Mouse (Mus musculus): ENCODE results near the gene Yif1b. TPM values are rescaled to one million over a fixed set of nuclear protein-coding genes. Genes with fewer than 3 reads are reported as not detected.
"Not testable (repeated sequence)": the region's sequence is repeated elsewhere in the genome, so short reads cannot be mapped to it uniquely, and the experiment has no call there.

Gene Yif1b
- total and polyA plus RNA-seq, 2 experiments from 2014 or later = 121 to 194 TPM

- H3K4me1 ChIP-seq (ENCODE audit: control insufficient read depth, insufficient read depth) = peaks cover 9% of the 10 kb centered on the region
- WGBS = 2% methylated on average over 55 of the region's 62 CpGs
- peak within 1 kb of the TSS; percentile 87 for H3K27ac ChIP-seq (ENCODE audit: low read depth)
- H3K4me2 ChIP-seq (ENCODE audit: low read depth, low read length) = peak within 1 kb of the TSS; percentile 91
- no peaks in the 10 kb centered on the region for H3K9me3 ChIP-seq (replicated peaks; ENCODE audit: control insufficient read depth, low read length)
- H3K9ac ChIP-seq (replicated peaks; ENCODE audit: low read depth, low read length) = peak within 1 kb of the TSS; percentile 83
- ATAC-seq (ENCODE audit: insufficient read depth, low read depth) = 0 out of 2 replicates have a peak, but pooled peaks have one; percentile 3
- H3K4me3 ChIP-seq (ENCODE audit: low read depth, low read length) = peak within 1 kb of the TSS; percentile 75
- DNase-seq (ENCODE audit: low spot score) = no peak
- TF ChIP-seq EP300 (IDR thresholded peaks at IDR 0.05; ENCODE audit: low read depth) (no peak), CTCF (IDR thresholded peaks at IDR 0.05; ENCODE audit: low read depth) (no peak)
- no peaks in the 10 kb centered on the region for H3K36me3 ChIP-seq (replicated peaks; ENCODE audit: control insufficient read depth, insufficient read depth, low read length)
- H3K27me3 ChIP-seq (ENCODE audit: control insufficient read depth, insufficient read depth, low read length) = 0 out of 2 replicates have a peak, but pooled peaks cover 11% of the 10 kb centered on the region
These were observed 5.7 kb upstream of the Yif1b start, which contains the start of gene Kcnk6 for GRCm38 (mm10) chr7:29232247-29233013. TSS of gene Kcnk6 (minus strand) at chr7:29232515.

- DNase-seq (ENCODE audit: low spot score) = peak; percentile 89
- H3K9me3 ChIP-seq (replicated peaks; ENCODE audit: control insufficient read depth, low read length) = no peaks in the 10 kb centered on the region
- H3K27me3 ChIP-seq (ENCODE audit: control insufficient read depth, insufficient read depth, low read length) = 0 out of 2 replicates have a peak, but pooled peaks cover 11% of the 10 kb centered on the region
- H3K4me2 ChIP-seq (ENCODE audit: low read depth, low read length) = no peak overlapping the region
- H3K4me1 ChIP-seq (ENCODE audit: control insufficient read depth, insufficient read depth) = peaks cover 9% of the 10 kb centered on the region
- no peaks in the 10 kb centered on the region for H3K36me3 ChIP-seq (replicated peaks; ENCODE audit: control insufficient read depth, insufficient read depth, low read length)
- H3K27ac ChIP-seq (ENCODE audit: low read depth) = peak overlapping the region; percentile 87
- H3K4me3 ChIP-seq (ENCODE audit: low read depth, low read length) = no peak overlapping the region
- no peak overlapping the region; the same call in 1 of the 2 replicates for H3K9ac ChIP-seq (replicated peaks; ENCODE audit: low read depth, low read length)
- no peak for TF ChIP-seq CTCF (IDR thresholded peaks at IDR 0.05; ENCODE audit: low read depth)
- peak; percentile 36; the same call in 1 of the 2 replicates for TF ChIP-seq EP300 (IDR thresholded peaks at IDR 0.05; ENCODE audit: low read depth)
- peak; percentile 49 for ATAC-seq (ENCODE audit: insufficient read depth, low read depth)
- 6% methylated on average over 6 of the region's 6 CpGs for WGBS
These were observed 4.4 kb upstream of the Yif1b start for GRCm38 (mm10) chr7:29233745-29234144.

GRCm38 (mm10) chr7:29234661-29235060 is 3.5 kb upstream of the Yif1b start:
- H3K36me3 ChIP-seq (replicated peaks; ENCODE audit: control insufficient read depth, insufficient read depth, low read length) = no peaks in the 10 kb centered on the region
- peaks cover 17% of the 10 kb centered on the region for H3K4me1 ChIP-seq (ENCODE audit: control insufficient read depth, insufficient read depth)
- peak overlapping the region; percentile 87 for H3K27ac ChIP-seq (ENCODE audit: low read depth)
- H3K4me3 ChIP-seq (ENCODE audit: low read depth, low read length) = no peak overlapping the region
- H3K9ac ChIP-seq (replicated peaks; ENCODE audit: low read depth, low read length) = no peak overlapping the region
- H3K27me3 ChIP-seq (ENCODE audit: control insufficient read depth, insufficient read depth, low read length) = 0 out of 2 replicates have a peak, but pooled peaks cover 11% of the 10 kb centered on the region
- no peaks in the 10 kb centered on the region for H3K9me3 ChIP-seq (replicated peaks; ENCODE audit: control insufficient read depth, low read length)
- DNase-seq (ENCODE audit: low spot score) (no peak), ATAC-seq (ENCODE audit: insufficient read depth, low read depth) (no peak)
- WGBS = 86% methylated on average over 5 of the region's 5 CpGs
- no peak for TF ChIP-seq EP300 (IDR thresholded peaks at IDR 0.05; ENCODE audit: low read depth)
- peak; percentile 26; the same call in 1 of the 2 replicates for TF ChIP-seq CTCF (IDR thresholded peaks at IDR 0.05; ENCODE audit: low read depth)
- H3K4me2 ChIP-seq (ENCODE audit: low read depth, low read length) = no peak overlapping the region

- DNase-seq (ENCODE audit: low spot score) (no peak), ATAC-seq (ENCODE audit: insufficient read depth, low read depth) (no peak)
- Histone ChIP-seq H3K9ac (replicated peaks; ENCODE audit: low read depth, low read length) (no peak overlapping the region), H3K4me3 (ENCODE audit: low read depth, low read length) (no peak overlapping the region), H3K27me3 (ENCODE audit: control insufficient read depth, insufficient read depth, low read length) (0 out of 2 replicates have a peak, but pooled peaks cover 9% of the 10 kb centered on the region), H3K36me3 (replicated peaks; ENCODE audit: control insufficient read depth, insufficient read depth, low read length) (no peaks in the 10 kb centered on the region), H3K27ac (ENCODE audit: low read depth) (no peak overlapping the region), H3K9me3 (replicated peaks; ENCODE audit: control insufficient read depth, low read length) (no peaks in the 10 kb centered on the region), H3K4me1 (ENCODE audit: control insufficient read depth, insufficient read depth) (peaks cover 17% of the 10 kb centered on the region), H3K4me2 (ENCODE audit: low read depth, low read length) (no peak overlapping the region)
- 69% methylated on average over 4 of the region's 4 CpGs for WGBS
- TF ChIP-seq EP300 (IDR thresholded peaks at IDR 0.05; ENCODE audit: low read depth) (no peak), CTCF (IDR thresholded peaks at IDR 0.05; ENCODE audit: low read depth) (no peak)
These were observed 1.5 kb upstream of the Yif1b start for GRCm38 (mm10) chr7:29236593-29236992.

- Histone ChIP-seq H3K4me1 (ENCODE audit: control insufficient read depth, insufficient read depth) (peaks cover 13% of the 10 kb centered on the region), H3K27ac (ENCODE audit: low read depth) (peak overlapping the region; percentile 91), H3K4me3 (ENCODE audit: low read depth, low read length) (peak overlapping the region; percentile 26), H3K4me2 (ENCODE audit: low read depth, low read length) (peak overlapping the region; percentile 59)
- not testable (repeated sequence) for ATAC-seq (ENCODE audit: insufficient read depth, low read depth); H3K27me3 ChIP-seq (ENCODE audit: control insufficient read depth, insufficient read depth, low read length); H3K9me3 ChIP-seq (replicated peaks; ENCODE audit: control insufficient read depth, low read length); H3K36me3 ChIP-seq (replicated peaks; ENCODE audit: control insufficient read depth, insufficient read depth, low read length); DNase-seq (ENCODE audit: low spot score); H3K9ac ChIP-seq (replicated peaks; ENCODE audit: low read depth, low read length)
- 28% methylated on average over 6 of the region's 6 CpGs for WGBS
These were observed 533 bp upstream of the Yif1b start for GRCm38 (mm10) chr7:29237596-29237995.

All from heart, postnatal 0 days (tissue).